Mouse (Mus musculus): ENCODE measurements around the gene Adamtsl5. TPM values are rescaled to one million over a fixed set of nuclear protein-coding genes. Genes with fewer than 3 reads are reported as not detected.

The Adamtsl5 gene
- not detected for total RNA-seq (2023)

GRCm38 (mm10) chr10:80348244-80348781, at the start of gene Adamtsl5:
TSS of gene Adamtsl5 (minus strand) at chr10:80348412.

GRCm38 (mm10) chr10:80387522-80387959, 39.3 kb upstream of the Adamtsl5 start, which contains the start of gene Mex3d:
TSS of gene Mex3d (minus strand) at chr10:80387659.

GRCm38 (mm10) chr10:80356001-80356682, 7.9 kb upstream of the Adamtsl5 start, which contains the start of gene Plk5:
TSS of gene Plk5 (plus strand) at chr10:80356459.

GRCm38 (mm10) chr10:80329273-80330081, 18.7 kb downstream of the Adamtsl5 start, which contains the start of the genes Pcsk4 and Reep6:
TSS of gene Pcsk4 (minus strand) at chr10:80329498.
TSS of gene Reep6 (plus strand) at chr10:80329953.

GRCm38 (mm10) chr10:80320340-80320760, 27.9 kb downstream of the Adamtsl5 start, which contains the start of gene 2310011J03Rik:
TSS of gene 2310011J03Rik (minus strand) at chr10:80320537.

GRCm38 (mm10) chr10:80295618-80296425, 52.4 kb downstream of the Adamtsl5 start, which contains the start of gene Apc2:
TSS of gene Apc2 (plus strand) at chr10:80295977.

GRCm38 (mm10) chr10:80292251-80293146, 55.7 kb downstream of the Adamtsl5 start, which contains the start of gene Rps15:
TSS of gene Rps15 (plus strand) at chr10:80292453.

Other genes with a start within 250 kb of the Adamtsl5 start
- 115 TPM for gene Sbno2, start 242.8 kb downstream of the Adamtsl5 start, total RNA-seq (2023)
- 140 TPM for gene Stk11, start 232.6 kb downstream of the Adamtsl5 start, total RNA-seq (2023)
- gene Atp5d, start 209.8 kb downstream of the Adamtsl5 start, total RNA-seq (2023): 152 TPM
- gene Cbarp, start 207.6 kb downstream of the Adamtsl5 start, total RNA-seq (2023): 51.8 TPM
- 88.1 TPM for gene Midn, start 200.1 kb downstream of the Adamtsl5 start, total RNA-seq (2023)
- gene Cirbp, start 182.4 kb downstream of the Adamtsl5 start, total RNA-seq (2023): 229 TPM
- gene 1600002K03Rik, start 175.5 kb downstream of the Adamtsl5 start, total RNA-seq (2023): 14.7 TPM
- gene Efna2, start 168.9 kb downstream of the Adamtsl5 start, total RNA-seq (2023): 0.44 TPM
- gene Mum1, start 122.0 kb downstream of the Adamtsl5 start, total RNA-seq (2023): 70.1 TPM
- 83.2 TPM for gene Ndufs7, start 99.3 kb downstream of the Adamtsl5 start, total RNA-seq (2023)
- not detected for gene Gamt, start 87.4 kb downstream of the Adamtsl5 start, total RNA-seq (2023)
- gene Dazap1, start 86.9 kb downstream of the Adamtsl5 start, total RNA-seq (2023): 199 TPM
- 4,176 TPM for gene Rps15, start 56.0 kb downstream of the Adamtsl5 start, total RNA-seq (2023)
- 0.06 TPM for gene Apc2, start 52.4 kb downstream of the Adamtsl5 start, total RNA-seq (2023)
- gene 2310011J03Rik, start 27.9 kb downstream of the Adamtsl5 start, total RNA-seq (2023): 21.3 TPM
- 2.0 TPM for gene Pcsk4, start 18.9 kb downstream of the Adamtsl5 start, total RNA-seq (2023)
- not detected for gene Reep6, start 18.5 kb downstream of the Adamtsl5 start, total RNA-seq (2023)
- not detected for gene Plk5, start 8.0 kb upstream of the Adamtsl5 start, total RNA-seq (2023)
- gene Mex3d, start 39.2 kb upstream of the Adamtsl5 start, total RNA-seq (2023): 9.0 TPM
- gene Mbd3, start 51.1 kb upstream of the Adamtsl5 start, total RNA-seq (2023): 81.1 TPM
- gene Uqcr11, start 58.4 kb upstream of the Adamtsl5 start, total RNA-seq (2023): 47.1 TPM
- gene Tcf3, start 85.2 kb upstream of the Adamtsl5 start, total RNA-seq (2023): 82.4 TPM
- gene Onecut3, start 146.4 kb upstream of the Adamtsl5 start, total RNA-seq (2023): not detected
- not detected for gene Atp8b3, start 190.7 kb upstream of the Adamtsl5 start, total RNA-seq (2023)
- gene Rexo1, start 213.1 kb upstream of the Adamtsl5 start, total RNA-seq (2023): 141 TPM
- 28.5 TPM for gene Klf16, start 228.9 kb upstream of the Adamtsl5 start, total RNA-seq (2023)
- gene Abhd17a, start 241.9 kb upstream of the Adamtsl5 start, total RNA-seq (2023): 37.5 TPM